Mouse (Mus musculus) heart, postnatal 0 days (tissue): ENCODE results near the gene H2-Ob.

Experiments used
- CTCF ChIP-seq: IDR thresholded peaks from 2 replicates; pipeline ENCODE4 v1.5.1; 2016; ENCODE audit warnings: antibody characterized with exemption, control low read depth, low read depth
- EP300 ChIP-seq: IDR thresholded peaks from 2 replicates; pipeline ENCODE4 v1.6.1; 2016; ENCODE audit warnings: antibody characterized with exemption, low read depth

- TF ChIP-seq CTCF = no peak
- TF ChIP-seq EP300 = no peak
These were observed 46.7 kb downstream of the H2-Ob start for GRCm38 (mm10) chr17:34285371-34285770.
